Mouse (Mus musculus) ES-CJ7 (cell line): ENCODE data around the gene Fabp1.

ENCODE experiments used
- DNase-seq: peaks from one replicate; pipeline ENCODE4 v3.0.0; 2011; ENCODE audit warnings: low read depth, low spot score

The Fabp1 gene

DNA sequence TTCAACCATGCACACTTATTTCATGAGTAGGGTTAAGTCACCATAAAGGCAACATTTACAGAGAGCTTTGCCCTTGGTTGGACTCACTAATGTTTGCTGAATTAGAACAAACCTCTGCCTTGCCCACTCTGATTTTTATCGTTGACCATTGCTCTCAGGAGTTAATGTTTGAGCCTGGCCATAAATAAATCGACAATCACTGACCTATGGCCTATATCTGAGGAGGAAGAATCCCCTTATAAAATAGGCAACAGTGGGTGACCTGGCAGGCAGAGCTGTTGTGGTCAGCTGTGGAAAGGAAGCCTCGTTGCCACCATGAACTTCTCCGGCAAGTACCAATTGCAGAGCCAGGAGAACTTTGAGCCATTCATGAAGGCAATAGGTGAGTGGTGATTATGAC is at the start of gene Fabp1:
Gene Fabp1, plus strand, starts transcription at position 216 of the 400 bp plus-strand sequence.
- no peak for DNase-seq

GRCm38 (mm10) chr6:71151098-71151497 is 48.5 kb upstream of the Fabp1 start:
- peak; percentile 55 for DNase-seq

DNA sequence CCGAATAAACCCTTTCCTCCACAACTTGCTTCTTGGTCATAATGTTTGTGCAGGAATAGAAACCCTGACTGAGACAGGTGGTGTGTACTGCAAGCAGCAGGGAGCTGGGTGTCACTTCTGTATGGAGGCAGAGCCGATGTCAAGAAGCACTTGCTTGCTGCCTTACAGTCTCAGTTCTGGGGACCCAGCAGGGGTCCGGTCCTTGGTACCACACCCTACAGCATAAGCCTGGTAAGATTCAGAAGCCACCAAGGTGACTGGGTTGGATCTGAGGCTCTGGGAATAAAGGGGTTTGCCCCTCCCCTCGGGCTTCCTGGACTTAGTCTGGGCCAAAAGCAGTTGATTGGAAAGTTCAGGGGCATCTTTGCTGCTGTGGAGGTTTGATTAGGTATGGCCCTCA is 46.1 kb upstream of the Fabp1 start:
- DNase-seq, result peak; percentile 60

GRCm38 (mm10) chr6:71154861-71155260 is 44.8 kb upstream of the Fabp1 start:
- no peak for DNase-seq

DNA sequence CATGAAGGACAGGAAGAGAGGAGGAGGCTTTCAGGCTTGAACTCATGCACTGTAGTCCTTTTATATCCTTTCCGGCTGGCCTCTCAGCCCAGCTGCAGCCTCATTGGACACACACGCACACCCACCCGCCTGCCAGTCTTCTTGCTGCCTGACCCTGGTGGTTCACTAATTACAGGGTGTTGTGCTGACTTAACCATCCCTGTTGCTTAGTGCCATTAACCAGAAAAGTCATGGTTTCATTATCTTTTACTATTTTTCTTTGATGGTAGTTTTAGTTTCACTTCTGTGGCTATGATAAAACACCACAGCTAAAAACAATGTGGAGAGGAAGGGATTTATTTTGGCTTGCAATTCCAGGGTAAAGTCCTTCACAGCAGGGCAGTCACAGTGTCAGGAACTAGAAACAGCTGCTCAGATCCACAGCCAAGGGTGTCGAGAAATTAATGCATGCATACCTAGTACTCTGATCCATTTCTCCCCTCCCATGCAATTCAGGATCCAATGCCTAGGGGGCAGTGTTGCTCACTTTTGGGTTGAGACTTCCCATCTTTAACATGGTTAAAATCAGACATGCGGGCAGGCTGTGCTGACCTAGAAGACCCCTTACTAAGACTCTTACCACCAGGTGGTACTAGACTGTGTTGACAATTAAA is 42.8 kb upstream of the Fabp1 start:
- DNase-seq, result peak; percentile 72

GRCm38 (mm10) chr6:71161290-71161689 is 38.3 kb upstream of the Fabp1 start:
- no peak for DNase-seq

- DNase-seq, result peak; percentile 50
Measured at GRCm38 (mm10) chr6:71162269-71162668, 37.4 kb upstream of the Fabp1 start.

DNA sequence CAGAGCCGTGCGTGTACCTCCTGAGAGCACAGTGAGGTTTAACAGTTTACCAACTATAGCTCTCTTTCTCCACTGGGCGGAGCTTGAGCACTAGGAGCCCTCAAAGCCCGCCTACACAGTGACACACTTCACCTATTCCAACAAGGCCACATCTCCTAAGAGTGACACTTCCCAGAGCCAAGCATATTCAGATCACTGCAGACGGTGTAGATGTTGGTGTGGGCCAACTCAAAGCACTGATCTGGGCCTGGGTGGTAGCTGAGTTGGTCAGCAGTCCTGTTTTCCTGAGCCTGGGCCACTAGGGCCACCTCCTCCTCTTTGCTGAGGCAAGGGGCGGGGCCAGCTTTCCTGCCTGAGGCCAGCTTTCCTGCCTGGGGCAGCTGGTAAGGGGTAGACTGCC is 35.2 kb upstream of the Fabp1 start:
- peak; percentile 72 for DNase-seq

- DNase-seq, result peak; percentile 78
Measured at GRCm38 (mm10) chr6:71166551-71167169, 33.0 kb upstream of the Fabp1 start.

DNA sequence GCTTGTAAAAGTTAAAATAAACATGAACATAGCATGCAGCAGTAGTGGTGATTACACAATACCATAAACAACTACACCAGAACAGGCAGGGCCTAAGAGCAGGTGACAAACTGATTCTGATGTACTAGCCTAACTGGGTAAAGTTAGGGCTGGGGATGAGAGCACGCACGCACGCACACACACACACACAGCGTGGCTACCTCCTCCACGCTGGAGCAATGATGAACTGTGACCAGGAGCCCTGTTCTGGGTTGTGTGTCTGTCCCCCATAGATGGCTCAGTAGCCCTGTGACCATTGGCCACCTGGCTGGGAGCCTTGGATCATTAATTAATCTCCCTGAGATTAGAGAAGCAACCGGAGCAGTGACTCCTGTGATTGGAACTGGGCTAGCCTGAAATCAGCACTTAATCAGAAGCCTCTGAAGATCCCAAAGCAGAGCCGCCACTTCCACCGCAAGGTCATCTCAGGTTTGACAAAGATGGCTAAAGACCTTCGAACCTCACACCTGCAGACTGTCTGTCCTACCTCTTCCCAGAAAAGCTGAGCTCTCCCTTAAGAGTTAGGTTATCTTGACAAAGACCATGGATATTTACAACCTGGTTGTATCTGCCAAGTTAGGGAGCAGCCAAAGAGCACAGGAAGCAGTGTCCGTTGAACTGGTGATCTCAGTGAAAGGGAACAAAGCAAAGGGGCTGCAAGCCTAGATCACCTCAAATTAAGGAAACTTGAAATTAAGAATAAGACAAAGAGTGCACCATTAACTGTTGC is 26.6 kb upstream of the Fabp1 start:
- DNase-seq, result no peak

DNA sequence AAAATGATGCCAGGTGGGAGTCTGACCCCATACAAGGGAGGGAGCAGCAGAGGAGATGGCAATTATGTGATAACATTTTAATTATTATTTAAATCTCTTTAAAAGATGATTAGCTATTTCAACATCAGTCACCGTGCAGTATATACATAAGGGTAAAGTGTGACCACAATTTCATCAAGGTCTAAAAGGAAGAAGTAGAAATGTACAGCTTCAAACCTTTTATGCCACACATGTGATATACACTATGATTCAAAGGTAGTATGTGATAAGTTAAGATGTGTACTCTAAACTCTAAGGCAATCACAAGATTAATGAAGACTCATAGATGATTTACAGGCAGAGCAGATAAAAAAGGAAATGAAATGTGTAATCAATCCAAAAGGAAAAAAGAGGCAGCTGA is 19.0 kb upstream of the Fabp1 start:
- DNase-seq, result no peak

GRCm38 (mm10) chr6:71184941-71185604 is 14.6 kb upstream of the Fabp1 start:
- DNase-seq, result no peak

- no peak for DNase-seq
Measured at GRCm38 (mm10) chr6:71189578-71189977, 10.0 kb upstream of the Fabp1 start.

GRCm38 (mm10) chr6:71190501-71190900 is 9.1 kb upstream of the Fabp1 start:
- no peak for DNase-seq

DNA sequence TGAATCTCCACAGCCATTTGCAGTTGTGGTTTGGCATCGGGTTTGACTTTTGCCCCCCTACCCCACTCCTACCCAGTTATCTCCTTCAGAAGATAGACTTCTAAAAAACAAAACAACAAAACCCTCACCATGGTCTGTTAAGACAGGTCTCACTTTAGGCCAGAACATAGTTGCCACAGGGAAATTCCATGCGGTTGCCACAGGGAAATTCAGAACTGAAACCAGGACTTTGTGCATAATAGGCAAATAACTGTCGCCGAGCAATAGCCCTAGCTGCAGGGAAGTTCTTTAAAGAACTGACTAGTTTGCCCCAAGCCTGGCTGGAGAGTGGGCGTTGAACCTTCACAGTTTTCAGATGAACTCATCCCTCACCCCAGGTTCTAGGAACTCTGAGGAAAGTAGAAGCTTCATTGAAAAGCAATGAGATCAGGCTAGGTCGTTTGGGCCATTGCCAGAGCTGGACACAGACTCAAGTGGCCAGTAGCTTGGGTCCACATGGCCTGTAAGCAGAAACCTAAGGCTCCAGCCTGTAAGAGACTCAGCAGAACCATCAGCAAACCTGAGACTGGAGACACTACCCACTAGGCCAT is 6.4 kb upstream of the Fabp1 start:
- no peak for DNase-seq

DNA sequence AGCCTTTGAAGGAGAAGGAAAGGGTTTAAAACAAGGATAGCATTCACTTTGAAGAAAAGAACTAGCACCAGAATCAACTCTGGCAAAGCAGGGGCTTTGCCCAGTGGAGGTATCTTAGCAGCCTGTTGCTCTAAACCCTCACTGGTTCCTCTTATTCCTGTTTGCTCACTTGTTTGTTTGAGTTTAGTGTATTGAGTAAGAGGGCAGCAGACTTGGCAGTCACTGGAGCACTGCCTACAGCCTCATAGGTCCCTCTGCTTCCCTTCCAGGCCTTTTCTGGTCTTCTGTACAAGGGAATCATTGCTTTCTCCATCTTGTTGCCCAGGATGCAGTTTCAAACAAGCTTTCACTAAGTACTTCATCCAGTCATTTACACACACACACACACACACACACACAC is 3.5 kb upstream of the Fabp1 start:
- DNase-seq, result no peak

GRCm38 (mm10) chr6:71197636-71198535 is 1.7 kb upstream of the Fabp1 start:
- DNase-seq, result no peak

GRCm38 (mm10) chr6:71201925-71202324 is 2.3 kb downstream of the Fabp1 start:
- peak; percentile 29 for DNase-seq

- no peak for DNase-seq
Measured at GRCm38 (mm10) chr6:71203674-71204073, 4.0 kb downstream of the Fabp1 start.

DNA sequence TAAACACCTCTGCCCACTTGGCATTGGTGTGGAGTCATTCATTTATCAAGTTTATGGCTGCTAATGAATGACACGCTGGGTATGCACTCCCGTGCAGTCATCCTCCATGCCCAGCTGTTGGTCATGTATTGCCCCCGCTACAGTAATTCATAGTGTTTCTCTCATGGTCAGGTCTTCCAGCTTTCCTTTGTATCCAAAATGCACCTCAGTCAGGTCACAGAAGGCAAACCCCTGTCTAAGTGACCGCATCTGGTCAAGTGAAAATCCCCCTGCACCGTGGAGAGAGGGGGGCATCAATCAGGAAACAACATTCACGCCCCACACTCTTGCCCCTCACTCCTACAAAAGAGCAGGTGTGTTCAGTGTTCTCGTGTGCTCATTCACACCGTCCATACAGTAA is 4.5 kb downstream of the Fabp1 start:
- no peak for DNase-seq

DNA sequence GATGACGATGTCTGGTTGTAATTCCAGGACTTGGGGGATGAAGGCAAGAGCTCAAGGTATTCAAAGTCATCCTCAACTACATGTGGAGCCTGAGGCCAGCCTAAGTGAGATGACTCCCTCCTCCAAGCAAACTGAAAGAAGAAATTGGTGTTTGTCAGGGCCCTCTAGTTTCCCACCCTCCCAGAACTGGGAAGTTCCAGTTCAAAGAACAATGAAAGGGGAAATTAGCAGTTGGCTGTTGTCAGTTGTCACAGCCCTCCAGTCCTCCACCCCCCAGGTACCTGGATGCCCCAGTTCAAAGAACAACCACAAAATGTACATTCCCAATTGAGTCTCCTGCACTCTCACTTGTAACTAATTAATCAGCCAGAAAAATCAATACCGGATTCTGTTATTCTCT is 9.1 kb downstream of the Fabp1 start:
- peak; percentile 65 for DNase-seq
